Comparison of ENCODE assay signal across 8 mouse cellular contexts in the genomic region with DNA sequence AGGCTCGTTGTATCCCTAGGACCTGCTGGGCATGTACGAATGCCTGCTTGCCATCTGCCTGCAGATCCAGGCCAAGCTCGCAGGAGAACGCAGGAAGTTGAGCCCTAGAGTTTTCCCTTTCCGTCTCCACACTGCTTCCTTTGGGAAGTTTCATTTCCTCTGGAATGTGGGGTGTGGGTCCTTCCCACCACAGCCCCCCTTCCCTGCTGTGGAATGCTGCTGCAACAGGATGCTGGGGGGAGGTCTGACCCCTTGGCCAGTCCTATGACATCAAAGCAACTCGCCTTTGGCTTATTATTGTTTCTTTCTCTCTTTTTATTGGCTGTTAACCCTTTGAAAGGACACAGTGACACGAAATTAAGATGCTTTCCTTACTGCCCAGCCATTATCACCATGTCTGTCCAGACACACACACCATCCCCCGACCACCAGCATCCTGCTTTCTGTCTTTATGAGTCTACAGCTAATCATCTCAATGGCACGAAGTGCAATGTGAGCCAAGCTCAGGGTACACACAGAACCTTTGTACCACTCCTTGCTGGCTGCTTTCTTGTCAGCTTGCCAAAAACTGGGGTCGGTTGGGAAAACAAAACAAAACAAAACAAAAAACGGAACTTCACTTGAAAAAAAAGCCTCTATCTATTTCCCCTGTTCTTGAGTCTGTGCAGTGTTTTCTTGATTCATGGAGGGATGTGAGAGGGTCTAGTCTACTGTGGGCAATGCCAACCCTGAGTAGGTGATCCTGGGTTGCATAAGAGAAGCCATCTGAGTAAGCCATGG.
DNase-seq lines count a peak whose midpoint lies in the region; ATAC-seq lines count a peak whose summit lies in the region.

No protein-coding gene starts in this region.

- H3K27ac ChIP-seq in kidney, embryonic 14.5 days (ENCODE audit: low read depth, low read length), result peak overlapping the region; percentile 86
- peak overlapping the region; percentile 31; the same call in 1 of the 2 replicates for H3K27ac ChIP-seq in stomach, embryonic 15.5 days

- H3K4me2 ChIP-seq in kidney, embryonic 14.5 days (replicated peaks; ENCODE audit: low read depth, low read length), result peak overlapping the region; percentile 15; the same call in 1 of the 2 replicates
- 0 out of 2 replicates have a peak overlapping the region, but pooled peaks have one; percentile 5 for H3K4me2 ChIP-seq in stomach, embryonic 15.5 days

- H3K4me1 ChIP-seq in megakaryocyte, embryonic 14.5 days, result peaks cover 6% of the 10 kb centered on the region; the same call in 1 of the 2 replicates
- H3K4me1 ChIP-seq in kidney, embryonic 14.5 days (ENCODE audit: control insufficient read depth, insufficient read depth, low read length), result peaks cover 24% of the 10 kb centered on the region
- peaks cover 6% of the 10 kb centered on the region; the same call in 1 of the 2 replicates for H3K4me1 ChIP-seq in stomach, embryonic 15.5 days

- WGBS in kidney, embryonic 14.5 days, result 12% methylated on average over 11 of the region's 11 CpGs
- WGBS in stomach, embryonic 15.5 days, result 32% methylated on average over 11 of the region's 11 CpGs

- peak; percentile 8 to 61 for DNase-seq in heart, adult 9 months (ENCODE audit: low spot score in 2 of 2)
- DNase-seq in cerebellum, postnatal 4 days (ENCODE audit: low spot score in 2 of 2), result no peak
- DNase-seq in layer of hippocampus, postnatal 10 days (ENCODE audit: low spot score in 2 of 2), result no peak
- no peak for DNase-seq in ovary, postnatal 36 days (ENCODE audit: low spot score)

- H3K9me3 ChIP-seq in megakaryocyte, embryonic 14.5 days, result peaks cover 25% of the 10 kb centered on the region
- 0 out of 2 replicates have a peak, but pooled peaks cover 6% of the 10 kb centered on the region for H3K9me3 ChIP-seq in kidney, embryonic 14.5 days (ENCODE audit: control insufficient read depth, low read length)
- H3K9me3 ChIP-seq in stomach, embryonic 15.5 days, result no peaks in the 10 kb centered on the region

- ATAC-seq in megakaryocyte, adult 5-6 weeks (ENCODE audit: poor library complexity, severe bottlenecking), result no peak
- ATAC-seq in kidney, embryonic 14.5 days (ENCODE audit: low FRiP score, low TSS enrichment), result peak; percentile 81
- no peak for ATAC-seq in stomach, embryonic 15.5 days (ENCODE audit: insufficient read depth, low FRiP score, low read depth)

- H3K27me3 ChIP-seq in megakaryocyte, embryonic 14.5 days (replicated peaks), result peaks cover 22% of the 10 kb centered on the region
- H3K27me3 ChIP-seq in kidney, embryonic 14.5 days (ENCODE audit: control insufficient read depth, insufficient read depth, low read length), result no peaks in the 10 kb centered on the region
- no peaks in the 10 kb centered on the region for H3K27me3 ChIP-seq in stomach, embryonic 15.5 days (replicated peaks)

- H3K36me3 ChIP-seq in megakaryocyte, embryonic 14.5 days (replicated peaks; ENCODE audit: low read length), result no peaks in the 10 kb centered on the region
- H3K36me3 ChIP-seq in kidney, embryonic 14.5 days (ENCODE audit: control insufficient read depth, insufficient read depth, low read length), result no peaks in the 10 kb centered on the region
- H3K36me3 ChIP-seq in stomach, embryonic 15.5 days, result no peaks in the 10 kb centered on the region

- peak overlapping the region; percentile 10 for H3K4me3 ChIP-seq in megakaryocyte, embryonic 14.5 days (replicated peaks)
- H3K4me3 ChIP-seq in kidney, embryonic 14.5 days (ENCODE audit: low read length), result no peak overlapping the region
- H3K4me3 ChIP-seq in stomach, embryonic 15.5 days (replicated peaks), result no peak overlapping the region

- H3K9ac ChIP-seq in kidney, embryonic 14.5 days (ENCODE audit: low read depth, low read length), result no peak overlapping the region
- H3K9ac ChIP-seq in stomach, embryonic 15.5 days, result no peak overlapping the region

Comparison
In these comparisons a context has a peak if more than half of its experiments do, and no peak if none do; other contexts are left out.
1. DNase-seq: peak in heart, adult 9 months (2 of 2); none in cerebellum, postnatal 4 days (0 of 2), layer of hippocampus, postnatal 10 days (0 of 2) and ovary, postnatal 36 days (single experiment).